Mouse (Mus musculus): ENCODE results near the gene Pmepa1.

Pmepa1 gene

DNA sequence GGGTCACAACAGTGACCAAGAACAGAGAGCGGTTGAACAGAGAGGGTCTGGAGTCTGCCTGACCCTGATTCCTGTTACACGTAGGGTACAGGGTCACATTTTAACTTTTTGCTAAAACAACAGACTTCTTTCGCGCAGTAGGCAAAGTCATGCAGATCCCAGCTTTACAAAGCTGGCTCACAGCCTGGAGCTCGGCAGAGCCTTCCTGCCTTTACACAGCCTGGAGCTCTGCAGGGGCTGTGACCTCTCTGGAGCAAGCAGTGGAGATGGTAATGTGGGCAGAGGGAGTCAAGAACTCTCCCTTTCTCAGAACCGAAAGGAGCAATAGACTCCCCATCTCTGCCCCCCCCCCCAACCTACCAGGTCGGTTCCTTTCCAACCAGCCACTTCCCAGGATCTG lies 51.5 kb downstream of the Pmepa1 start:
- DNase-seq: no peak

DNA sequence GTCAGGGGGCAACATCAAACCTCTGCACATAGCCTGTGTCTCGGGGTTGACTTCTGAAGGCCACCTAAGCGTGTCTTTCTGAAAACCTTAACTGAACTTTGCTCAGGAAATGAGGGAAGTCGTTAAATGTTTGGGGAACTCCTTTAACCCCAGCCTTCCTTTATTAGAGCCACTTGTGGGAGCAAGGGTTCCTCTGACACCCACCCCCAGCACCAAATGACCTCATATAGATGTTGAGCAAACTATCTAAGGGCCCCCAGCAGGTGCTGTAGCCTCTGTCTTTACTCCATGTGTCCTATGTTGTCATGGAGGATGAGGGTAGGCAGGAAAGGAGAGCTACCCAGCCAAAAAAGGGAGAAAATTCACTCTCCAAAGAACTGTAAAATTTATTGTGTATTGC lies 52.2 kb downstream of the Pmepa1 start:
- no peak for DNase-seq

DNA sequence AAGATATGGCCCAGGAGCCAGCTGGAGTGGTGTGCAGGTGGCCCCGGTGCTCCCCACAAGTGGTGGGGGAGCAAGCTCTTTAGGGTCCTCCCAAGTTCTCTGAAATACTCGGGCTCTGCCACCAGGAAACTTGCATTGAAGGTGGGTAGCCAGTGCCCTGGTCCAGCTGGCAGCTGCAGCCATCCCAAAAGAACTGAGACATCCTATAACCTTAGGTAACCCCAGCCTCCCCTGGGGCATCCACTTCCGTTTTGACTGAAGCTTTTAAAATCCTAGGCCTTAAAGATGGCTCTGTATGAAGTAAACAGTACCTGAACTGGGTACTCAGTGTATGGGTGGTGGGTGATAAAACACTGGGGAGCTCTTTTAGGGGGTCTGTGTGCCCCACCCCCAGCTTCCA lies 52.8 kb downstream of the Pmepa1 start:
- no peak for DNase-seq

DNA sequence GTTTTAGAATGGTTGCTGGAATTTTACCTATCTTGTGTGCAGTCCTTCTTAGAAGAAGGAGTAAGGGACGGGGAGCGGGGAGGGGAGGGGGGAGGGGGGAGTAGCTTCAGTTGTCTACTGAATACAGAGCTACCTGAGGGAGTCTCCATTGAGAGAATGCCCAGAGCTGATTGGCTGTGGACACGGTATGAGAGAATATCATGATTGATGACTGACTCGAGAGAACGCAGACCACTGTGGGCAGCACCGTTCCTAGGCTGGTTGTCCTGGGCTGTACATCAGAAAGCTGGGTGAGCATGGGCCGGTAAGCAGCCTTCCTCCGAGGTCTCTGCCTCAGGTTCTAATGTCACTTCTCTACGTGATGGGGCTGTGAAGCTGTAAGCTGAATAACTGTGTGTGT lies 55.6 kb downstream of the Pmepa1 start:
- no peak for DNase-seq

DNA sequence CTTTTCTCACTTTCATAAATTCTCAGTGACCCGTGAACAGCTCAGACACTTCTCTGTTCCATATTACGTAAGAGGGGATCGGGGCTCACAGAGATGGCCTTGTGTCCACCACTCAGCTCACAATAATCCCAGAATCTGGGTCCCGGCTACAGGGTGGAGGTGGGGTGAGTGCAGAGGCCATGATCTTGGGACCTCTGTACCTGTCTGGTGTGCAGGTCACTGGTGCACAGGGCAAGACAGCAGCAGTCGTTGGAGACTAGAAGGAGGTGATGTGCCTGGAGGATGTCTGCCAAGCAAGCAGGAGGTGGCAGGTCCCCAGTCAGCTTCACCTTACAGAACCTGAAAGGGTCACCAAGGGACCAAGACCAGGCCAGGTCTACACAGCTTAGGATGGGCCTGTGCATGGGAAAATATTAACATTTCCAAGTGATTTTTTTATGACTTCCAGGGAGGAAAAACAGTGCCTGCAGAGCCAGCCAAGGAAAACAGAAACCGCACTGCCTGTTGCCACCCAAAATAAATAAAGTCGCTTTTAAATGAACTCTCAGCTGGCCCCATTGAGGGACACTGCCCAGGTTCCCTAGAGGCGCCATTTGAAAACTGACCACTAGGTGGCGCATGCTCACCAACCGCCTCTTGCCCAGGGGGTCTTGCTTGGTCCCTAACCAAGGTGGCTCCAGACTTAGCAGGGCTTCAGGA lies 56.9 kb downstream of the Pmepa1 start:
- DNase-seq: no peak

DNA sequence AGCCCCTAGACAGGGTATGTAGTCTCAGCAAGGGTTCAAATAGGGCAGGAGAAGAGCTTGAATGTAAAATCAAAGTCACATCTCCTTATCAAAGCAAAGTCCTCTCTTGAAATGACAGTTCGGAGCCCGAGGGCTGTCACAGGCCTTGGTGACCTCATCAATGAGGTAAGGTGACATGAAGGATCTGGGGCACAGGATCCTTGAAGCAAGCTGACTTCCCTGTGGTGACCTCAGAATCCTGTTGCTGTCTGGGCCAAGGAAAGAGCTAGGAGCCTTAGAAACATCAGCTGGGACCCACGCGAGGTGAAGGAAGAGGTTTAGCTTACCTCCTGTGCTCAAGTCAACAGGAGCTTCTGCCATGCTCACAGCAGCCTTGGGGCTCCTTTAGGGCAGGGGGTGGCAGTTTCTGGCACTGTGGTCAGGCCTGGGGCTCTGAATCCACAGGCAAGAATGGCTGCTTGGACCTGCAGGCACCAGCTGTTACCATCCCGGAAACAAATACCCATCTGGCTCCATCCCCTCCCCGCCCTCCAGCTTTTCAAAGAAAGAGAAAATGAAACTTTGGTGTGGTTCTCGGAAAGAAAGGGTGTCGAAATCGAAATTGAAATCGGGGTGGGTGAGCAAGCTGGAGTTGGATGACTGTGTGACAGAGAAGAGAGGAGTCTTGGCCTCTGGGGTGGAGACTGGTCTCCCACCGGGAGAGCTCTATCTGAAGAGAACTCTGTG lies 57.8 kb downstream of the Pmepa1 start, which contains the start of gene Zbp1:
Gene Zbp1 (minus strand): TSS at position 508 of the 726 bp plus-strand sequence.
- DNase-seq: no peak

DNA sequence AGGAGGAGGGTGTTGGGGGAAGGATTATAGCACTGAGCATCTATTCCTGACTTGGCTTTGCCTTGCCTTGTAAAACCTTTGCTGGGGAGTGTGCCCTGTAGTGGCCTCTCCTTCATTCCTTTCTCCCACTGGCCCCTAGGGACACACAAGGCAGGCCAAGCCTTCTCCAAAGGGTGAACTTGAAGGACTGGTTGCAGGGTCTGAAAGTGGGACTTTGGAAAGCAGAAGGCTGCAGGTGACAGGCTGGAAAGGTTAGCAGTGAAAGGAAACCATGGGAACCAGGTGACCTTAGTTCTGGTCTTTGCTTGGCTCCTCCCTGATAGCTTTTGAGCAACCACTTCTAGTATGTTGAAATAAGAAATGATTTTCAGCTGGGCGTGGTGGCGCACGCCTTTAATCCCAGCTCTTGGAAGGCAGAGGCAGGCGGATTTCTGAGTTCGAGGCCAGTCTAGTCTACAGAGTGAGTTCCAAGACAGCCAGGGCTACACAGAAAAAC lies 58.5 kb downstream of the Pmepa1 start:
- no peak for DNase-seq

DNA sequence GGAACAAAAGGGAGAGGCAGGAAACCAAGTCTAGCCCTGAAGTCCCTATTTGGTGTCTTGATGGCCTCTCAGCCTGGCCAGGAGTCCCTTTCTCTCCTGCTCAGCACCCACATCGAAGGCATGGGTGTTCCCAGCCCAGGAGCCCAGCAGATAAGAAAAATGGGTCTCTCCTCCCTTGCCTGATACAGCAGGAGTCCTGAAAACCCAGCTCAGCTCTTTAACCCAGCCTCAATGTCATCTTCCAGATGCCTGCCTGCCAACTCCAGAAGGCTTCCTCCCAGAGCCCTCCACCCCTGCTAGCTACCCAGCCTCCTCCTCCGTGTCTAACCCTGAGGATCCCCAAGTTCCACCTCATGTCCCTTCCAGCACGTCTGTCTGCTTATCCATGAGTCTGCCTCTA lies 59.1 kb downstream of the Pmepa1 start:
- no peak for DNase-seq

DNA sequence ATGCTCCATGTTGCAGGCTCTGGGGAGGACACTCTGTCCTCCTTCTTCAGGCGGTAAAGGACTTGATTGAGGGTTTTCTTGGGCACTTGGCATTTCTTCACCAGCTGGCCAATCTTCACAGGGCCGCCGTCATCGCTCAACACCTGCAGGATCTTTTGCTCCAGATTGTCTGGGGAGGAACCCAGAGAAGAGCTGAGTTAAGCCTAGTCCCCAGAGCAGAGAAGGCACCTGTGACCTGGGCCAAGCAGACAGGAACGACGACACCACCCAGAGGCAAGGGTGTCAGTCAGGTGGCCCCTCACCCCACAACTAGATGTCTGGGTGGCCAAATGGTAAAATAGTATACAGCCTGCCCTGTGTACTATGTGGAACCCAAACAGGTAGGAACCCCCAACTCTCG lies 59.5 kb downstream of the Pmepa1 start:
- no peak for DNase-seq

DNA sequence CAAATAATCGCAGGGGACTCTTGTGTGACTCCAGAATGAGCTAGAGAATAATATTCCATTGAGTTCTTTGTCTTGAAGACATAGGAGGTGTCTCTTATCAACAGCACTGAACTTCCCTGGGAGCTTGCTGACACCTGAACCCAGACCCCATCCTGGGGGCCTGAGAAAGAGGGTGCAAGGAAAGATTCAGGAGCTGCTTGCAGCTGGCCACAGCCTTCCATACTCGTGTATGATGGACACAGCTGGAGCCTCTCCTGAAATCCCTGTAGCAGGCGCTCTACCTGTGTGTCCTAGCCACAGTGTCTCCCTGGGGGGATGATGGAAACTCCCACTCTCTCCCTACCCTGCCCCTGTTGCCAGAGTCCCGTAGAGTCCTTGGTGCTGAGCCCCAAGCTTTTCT lies 64.1 kb downstream of the Pmepa1 start:
- DNase-seq: no peak

DNA sequence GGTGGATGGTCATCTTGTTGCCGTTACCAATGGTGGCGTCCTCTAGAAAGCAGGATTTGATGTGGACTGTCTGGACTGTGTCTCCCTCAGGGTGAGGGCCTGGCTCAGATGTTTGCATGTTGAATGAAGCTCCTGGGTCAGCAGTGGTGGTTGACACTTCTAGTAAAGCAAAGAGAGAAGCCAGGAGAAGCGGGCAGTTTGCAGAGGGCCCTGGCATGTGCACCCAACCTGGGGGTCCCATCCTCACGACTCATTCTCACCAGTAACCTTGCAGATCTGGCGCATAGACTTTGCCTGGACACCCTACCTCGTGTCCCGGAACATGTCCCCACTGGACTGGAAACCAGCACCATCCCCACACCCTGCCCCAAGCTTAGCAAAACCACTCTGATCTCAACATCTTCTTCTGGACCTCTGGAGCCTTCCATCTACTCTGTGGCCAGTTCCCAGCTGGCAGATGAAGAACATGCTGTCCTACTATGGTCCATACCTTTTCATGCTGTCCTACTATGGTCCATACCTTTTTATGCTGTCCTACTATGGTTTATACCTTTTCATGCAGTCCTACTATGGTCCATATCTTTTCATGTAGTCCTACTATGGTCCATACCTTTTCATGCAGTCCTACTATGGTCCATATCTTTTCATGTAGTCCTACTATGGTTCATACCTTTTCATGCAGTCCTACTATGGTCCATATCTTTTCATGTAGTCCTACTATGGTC lies 67.1 kb downstream of the Pmepa1 start:
- no peak for DNase-seq

DNA sequence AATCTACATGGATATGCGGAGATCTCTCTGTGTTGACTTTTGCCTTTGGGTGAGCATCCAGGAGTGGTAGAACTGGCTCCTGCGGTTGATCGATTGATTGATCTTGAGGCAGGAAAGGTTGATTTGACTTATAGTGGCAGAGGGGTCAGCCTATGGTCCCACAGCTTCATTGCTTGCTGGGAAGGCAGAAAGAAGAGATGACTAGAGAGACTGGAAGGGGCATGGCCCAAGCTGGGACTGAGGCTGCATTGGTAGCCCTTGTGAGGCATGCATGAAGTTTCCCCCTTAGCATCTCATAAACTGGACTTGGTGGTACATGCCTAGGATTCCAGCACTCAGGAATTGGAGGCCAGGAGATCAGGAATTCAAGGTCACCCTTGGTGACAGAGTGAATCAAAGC lies 69.3 kb downstream of the Pmepa1 start:
- DNase-seq: no peak

DNA sequence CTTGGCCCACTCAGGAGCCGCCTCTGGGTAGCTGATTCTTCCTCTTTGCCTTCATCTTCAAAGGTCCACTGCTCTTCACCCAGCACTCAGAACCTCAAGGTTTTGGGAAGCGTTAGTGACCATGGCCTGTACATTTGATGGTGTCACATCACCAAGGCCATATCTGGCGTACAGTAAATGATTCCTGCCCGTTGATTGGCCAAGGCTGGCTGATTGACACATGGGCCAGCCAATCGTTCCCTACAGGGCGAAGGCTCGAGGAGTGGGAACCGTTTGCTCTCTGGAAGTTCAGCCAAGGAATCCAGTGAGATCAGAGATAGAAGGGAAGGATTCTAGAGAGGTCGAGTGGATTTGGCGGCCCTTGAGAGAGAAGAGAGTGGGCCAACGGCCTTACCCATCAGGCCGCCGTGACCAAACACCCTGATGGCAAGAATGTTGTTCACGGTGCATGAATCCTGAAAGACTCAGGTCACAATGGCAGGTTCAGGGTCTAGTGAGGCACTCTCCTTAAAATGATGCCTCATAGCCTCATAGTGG lies 70.7 kb downstream of the Pmepa1 start:
- DNase-seq: no peak

DNA sequence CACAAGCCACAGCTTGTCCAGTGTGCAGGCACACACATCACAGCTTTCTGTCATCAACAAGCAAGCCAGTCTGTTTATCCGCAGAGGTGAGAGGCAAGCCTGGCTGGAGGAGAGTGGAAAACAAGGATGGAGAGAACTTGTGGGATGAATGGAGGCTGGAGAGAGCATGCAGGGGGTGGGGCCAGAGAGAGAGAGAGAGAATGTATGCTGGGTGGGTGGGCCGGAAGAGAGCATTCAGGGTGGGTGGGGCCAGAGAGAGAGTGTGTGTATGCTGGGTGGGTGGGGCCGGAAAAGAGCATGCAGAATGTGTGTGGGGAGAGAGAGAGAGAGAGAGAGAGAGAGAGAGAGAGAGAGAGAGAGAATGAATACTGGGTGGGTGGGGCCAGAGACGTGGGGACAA lies 71.7 kb downstream of the Pmepa1 start:
- DNase-seq: no peak

DNA sequence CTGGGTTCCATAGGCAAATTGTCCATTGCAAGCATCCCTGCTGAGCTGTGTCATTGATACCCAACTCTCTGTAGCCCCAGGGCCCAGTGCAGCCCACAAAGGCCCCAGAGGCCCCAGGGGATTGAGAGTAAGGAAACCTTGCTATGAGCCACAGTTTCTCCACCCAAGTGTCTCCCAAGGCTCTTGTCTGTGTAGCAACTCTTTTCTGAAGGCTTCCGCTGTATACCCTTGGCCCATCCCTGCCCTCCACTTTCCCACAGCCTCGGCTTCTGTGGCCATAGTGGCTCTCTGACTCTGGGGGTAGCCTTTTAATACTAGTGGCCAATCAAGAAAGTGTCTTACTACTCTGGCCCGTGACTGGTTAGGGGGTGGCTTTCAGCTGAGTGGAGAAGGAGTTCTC lies 72.6 kb downstream of the Pmepa1 start:
- DNase-seq: no peak

DNA sequence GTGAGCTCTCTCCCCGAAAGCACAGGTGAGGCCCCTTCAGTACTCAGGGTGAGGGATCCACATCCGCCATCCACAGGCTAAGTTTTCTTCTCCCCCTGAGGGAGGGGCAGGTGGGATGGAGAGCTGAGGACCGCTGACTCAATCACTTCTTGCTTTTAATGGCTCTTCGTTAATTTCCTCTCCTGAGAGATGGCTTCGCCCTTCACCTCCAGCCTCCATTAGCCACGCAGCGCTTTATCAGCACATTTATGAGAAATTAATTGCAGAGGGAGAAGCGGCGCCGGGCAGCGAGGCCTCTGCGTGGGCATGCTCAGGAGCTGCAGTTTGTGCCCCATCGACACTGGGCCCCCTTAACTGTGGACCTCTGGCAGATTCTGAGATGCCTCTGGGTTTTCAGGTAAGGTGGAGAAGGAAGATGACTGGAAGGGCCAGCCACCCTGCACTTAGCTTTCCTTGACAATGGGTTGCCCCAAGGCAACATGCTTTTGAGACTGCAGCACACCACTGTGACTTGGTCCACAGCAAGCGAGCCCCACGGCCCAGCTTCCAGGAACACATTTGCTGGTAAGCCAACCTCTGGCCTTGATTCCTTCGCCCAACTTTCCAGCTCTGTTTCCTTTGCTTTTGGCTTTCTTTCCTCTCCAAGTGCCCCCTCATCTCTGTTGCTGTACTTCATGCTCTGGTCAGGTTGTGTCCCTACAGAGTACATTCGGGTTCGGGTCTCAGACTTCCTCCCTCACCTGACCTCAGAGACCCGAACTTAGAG lies 73.2 kb downstream of the Pmepa1 start:
- DNase-seq: no peak

DNA sequence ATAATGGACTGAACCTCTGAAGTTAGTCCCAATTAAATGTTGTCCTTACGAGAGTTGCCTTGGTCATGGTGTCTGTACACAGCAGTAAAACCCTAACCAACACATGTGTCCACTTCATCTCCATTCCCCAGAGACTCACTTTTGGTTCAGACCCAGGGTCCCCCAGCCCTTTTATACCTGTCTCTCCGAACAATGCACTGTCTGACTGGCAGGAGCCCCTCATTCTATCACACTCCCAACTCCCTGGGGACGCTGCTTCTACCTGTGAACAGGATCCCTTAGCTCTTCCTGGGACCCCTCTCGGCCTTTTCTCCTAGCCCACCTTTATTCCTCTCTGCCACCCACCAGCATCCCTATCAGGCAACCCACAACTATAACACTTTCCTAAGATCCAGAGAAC lies 81.5 kb downstream of the Pmepa1 start:
- no peak for DNase-seq

DNA sequence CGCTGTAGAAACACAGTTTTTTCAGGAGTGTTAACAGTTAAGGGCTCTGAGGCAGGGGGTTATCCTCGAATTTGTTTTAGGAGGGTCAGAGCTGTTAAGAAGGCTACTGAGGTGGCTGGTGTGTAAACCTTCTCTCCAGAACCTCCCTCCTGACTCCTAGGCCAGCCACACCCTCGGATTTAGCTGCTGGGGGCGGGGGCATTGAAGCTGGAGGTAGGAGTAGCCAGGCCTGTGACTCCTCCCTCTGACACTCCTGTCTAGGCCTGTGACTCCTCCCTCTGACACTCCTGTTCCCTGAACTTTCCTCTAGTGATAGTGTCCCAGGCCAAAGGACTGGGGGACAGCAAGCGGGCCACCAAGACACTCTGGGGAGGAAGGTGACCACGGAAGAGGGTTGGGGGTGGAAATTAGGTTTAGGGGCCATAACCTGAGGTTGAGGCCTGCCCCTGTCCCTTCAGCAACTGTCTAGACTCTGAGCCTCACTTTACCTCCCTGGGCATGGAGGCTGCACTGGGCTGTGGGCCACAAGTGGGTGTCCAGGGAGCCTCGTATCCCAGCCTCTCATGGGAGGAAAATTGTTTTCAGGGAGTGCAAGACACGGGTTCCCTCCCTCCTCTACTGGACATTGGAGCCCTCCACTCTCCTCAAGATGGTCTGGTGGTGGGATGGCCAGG lies 89.0 kb downstream of the Pmepa1 start:
- no peak for DNase-seq

DNA sequence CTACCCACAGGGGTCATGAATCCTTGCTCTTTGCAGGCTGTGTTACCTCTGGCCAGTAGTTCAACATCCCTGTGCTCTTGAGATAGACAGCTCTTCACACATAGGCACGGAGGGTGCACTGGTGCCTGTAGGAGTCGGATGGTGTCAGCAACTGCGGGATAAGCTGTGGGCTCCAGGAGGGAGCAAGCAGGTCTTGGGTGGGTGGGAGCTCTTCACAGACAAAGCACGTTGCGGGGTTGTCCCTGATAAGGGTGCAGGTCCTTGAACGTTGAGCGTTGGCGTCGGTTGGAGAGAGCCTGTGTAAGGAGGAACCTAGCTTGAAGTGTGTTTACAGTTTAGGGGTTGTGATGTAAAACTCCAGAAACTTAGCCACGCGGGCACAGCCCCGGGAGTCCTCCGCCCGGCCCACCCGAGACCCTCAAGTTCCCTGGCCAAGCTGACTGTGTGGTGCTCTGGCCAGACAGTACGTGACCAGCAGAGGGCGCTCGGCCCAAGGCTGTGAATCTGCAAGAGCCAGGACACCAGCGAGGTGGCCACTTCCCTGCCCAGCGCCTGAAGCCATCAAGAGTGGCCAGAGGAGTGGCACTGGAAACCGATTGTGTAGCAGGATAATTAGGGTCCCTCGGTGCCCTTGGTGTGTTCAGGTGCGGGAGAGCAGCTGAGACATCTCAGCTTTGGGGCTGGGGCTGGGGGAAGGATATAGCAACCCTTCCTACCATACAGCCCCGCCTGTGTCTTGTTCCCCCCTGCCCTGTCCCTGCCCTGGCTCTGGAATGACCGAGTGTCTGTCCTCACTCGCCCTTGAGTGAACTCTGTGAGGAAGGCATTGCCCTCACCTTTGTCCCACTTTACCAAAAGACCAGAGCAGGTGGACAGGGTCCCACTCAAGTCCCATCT lies 90.0 kb downstream of the Pmepa1 start:
- peak; percentile 60 to 78 for DNase-seq

DNA sequence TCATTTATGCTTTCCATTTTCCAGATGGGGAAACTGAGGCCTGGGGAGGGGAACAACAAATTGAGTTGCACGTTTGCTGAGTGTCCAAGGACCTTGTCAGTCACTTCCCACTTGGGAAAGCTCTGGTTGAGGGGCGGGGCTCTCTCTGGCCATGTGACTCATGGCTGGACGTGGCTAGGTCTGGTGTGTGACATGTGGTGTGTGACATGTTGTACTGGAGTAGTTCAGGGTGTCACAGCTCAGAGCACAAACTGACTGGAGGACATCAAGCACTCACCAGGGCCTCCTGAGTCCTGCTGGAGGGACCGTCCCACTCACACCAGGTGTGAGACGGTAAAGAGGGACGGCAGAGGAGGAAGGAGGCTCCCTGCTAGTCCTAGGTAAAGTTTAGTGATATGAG lies 91.1 kb downstream of the Pmepa1 start:
- no peak for DNase-seq

DNA sequence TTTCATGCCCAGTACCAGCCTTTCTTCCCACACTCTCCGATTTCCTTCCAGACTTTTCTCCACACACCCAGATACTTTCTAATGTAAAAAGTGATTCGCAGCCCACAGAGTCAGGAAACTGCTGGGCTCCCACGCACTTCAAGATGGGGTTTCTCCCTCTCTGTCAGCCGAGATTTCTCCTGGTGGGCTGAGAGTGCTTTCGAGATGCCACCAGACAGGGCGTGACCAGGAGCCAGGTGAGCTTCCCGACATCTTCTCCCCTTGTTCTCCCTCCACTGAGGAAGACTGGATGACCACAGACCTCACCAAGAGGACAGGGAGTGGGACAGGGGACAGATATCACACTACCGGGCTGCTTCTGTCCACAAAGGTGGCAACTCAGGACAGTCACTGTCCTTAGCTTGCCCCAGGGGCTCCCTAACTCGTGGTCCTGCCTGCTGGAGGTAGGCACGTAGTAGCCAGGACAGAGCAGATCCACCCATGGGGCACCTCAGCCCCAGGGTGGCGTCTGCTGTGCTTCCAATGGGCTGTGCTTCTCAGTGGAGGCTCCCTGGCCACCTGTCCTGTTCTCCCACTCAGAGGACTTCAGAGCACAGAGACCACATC lies 91.8 kb downstream of the Pmepa1 start:
- DNase-seq: no peak
